In the genomic region with DNA sequence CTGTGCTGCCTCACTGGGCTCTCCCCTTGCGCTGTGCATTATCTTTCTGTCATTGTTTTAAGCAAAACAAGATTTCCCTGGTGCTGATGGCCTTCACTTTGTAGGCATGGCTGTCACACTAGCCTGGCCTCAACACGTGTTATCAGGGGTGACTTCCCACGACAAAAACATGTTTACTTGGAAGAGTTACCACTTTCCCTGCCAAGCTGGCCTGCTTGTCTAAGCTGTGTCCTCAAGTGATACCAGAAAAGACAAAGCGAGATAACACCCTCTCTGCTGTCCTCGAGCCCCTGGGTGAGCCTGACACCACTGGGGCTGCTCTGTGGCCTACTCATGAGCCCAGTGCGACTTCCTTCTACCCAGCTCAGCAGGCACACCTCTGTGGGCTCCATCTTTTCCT, we compare ENCODE assay signal across 15 mouse cellular contexts.
DNase-seq lines count a peak whose midpoint lies in the region; ATAC-seq and TF ChIP-seq lines count a peak whose summit lies in the region.
"Had no signal": no experiment of that assay in that cellular context is flagged by ENCODE, and none has a peak within 500 bp of the region (broad histone marks: within the 10 kb centered on the region; RNA-seq: fewer than 3 reads in every experiment).

No protein-coding gene starts in this region.

- DNase-seq in ovary, postnatal 36 days (ENCODE audit: low spot score) = peak; percentile 66
- DNase-seq in ovary, postnatal 14 days (ENCODE audit: low spot score) = no peak
- DNase-seq in heart, adult 2 months = peak in 1 of 2 experiments; percentile 64
- peak; percentile 25 for DNase-seq in heart, postnatal 4 days
- no peak for DNase-seq in left cerebral cortex, adult 18-20 months (ENCODE audit: low spot score in 2 of 2)
- DNase-seq in embryo, embryonic 11 days = no peak
- DNase-seq: adrenal gland, postnatal 25 days; cerebellum, adult 2 months; gastrocnemius, postnatal 14 days; thymus, postnatal 14 days had no signal

- peaks cover 10% of the 10 kb centered on the region for H3K4me1 ChIP-seq in heart, adult 2 months (ENCODE audit: control insufficient read depth, insufficient read depth, low read length)
- no peaks in the 10 kb centered on the region for H3K4me1 ChIP-seq in kidney, embryonic 15.5 days
- H3K4me1 ChIP-seq: embryonic facial prominence, embryonic 12.5 days; midbrain, embryonic 13.5 days had no signal

- intact Hi-C loops in heart, adult 2 months (cut with DNase I) = no loop called here

- H3K9me3 ChIP-seq in kidney, embryonic 15.5 days (replicated peaks) = no peaks in the 10 kb centered on the region
- H3K9me3 ChIP-seq: embryonic facial prominence, embryonic 12.5 days; midbrain, embryonic 13.5 days had no signal

- no peak for TF ChIP-seq POLR2A in heart, adult 2 months (IDR thresholded peaks at IDR 0.05; ENCODE audit: insufficient read depth, low read depth, low read length)

- H3K36me3 ChIP-seq in heart, adult 2 months (ENCODE audit: control insufficient read depth, insufficient read depth, low read length) = peaks cover 30% of the 10 kb centered on the region
- peaks cover 82% of the 10 kb centered on the region for H3K36me3 ChIP-seq in kidney, embryonic 15.5 days

- H3K27me3 ChIP-seq in heart, adult 2 months (ENCODE audit: control insufficient read depth, insufficient read depth, low read length) = no peaks in the 10 kb centered on the region
- no peaks in the 10 kb centered on the region for H3K27me3 ChIP-seq in kidney, embryonic 15.5 days
- H3K27me3 ChIP-seq: embryonic facial prominence, embryonic 12.5 days; midbrain, embryonic 13.5 days had no signal

- WGBS in heart, adult 2 months = 29% methylated on average over 6 of the region's 6 CpGs
- 84% methylated on average over 6 of the region's 6 CpGs for WGBS in kidney, embryonic 15.5 days

- H3K9ac ChIP-seq in heart, adult 2 months (ENCODE audit: low read depth, low read length) = no peak overlapping the region
- H3K9ac ChIP-seq in kidney, embryonic 15.5 days = no peak overlapping the region
- H3K9ac ChIP-seq: embryonic facial prominence, embryonic 12.5 days; midbrain, embryonic 13.5 days had no signal

- TF ChIP-seq CTCF in heart, adult 2 months (IDR thresholded peaks at IDR 0.05) = no peak

- no peaks in the 10 kb centered on the region for H3K79me2 ChIP-seq in heart, adult 2 months (replicated peaks; ENCODE audit: control insufficient read depth, insufficient read depth, low read length)

- no peak overlapping the region for H3K4me3 ChIP-seq in heart, adult 2 months
- no peak overlapping the region for H3K4me3 ChIP-seq in kidney, embryonic 15.5 days (replicated peaks)
- H3K4me3 ChIP-seq: embryonic facial prominence, embryonic 12.5 days; midbrain, embryonic 13.5 days had no signal

- no peak overlapping the region for H3K4me2 ChIP-seq in kidney, embryonic 15.5 days
- H3K4me2 ChIP-seq: embryonic facial prominence, embryonic 12.5 days; midbrain, embryonic 13.5 days had no signal

- TF ChIP-seq EP300 in heart, adult 2 months (IDR thresholded peaks at IDR 0.05; ENCODE audit: insufficient read depth, low read depth, low read length) = peak; percentile 84

- H3K27ac ChIP-seq in heart, adult 2 months = peak overlapping the region; percentile 57
- H3K27ac ChIP-seq in kidney, embryonic 15.5 days = no peak overlapping the region
- H3K27ac ChIP-seq: embryonic facial prominence, embryonic 12.5 days; midbrain, embryonic 13.5 days had no signal

- peak; percentile 94 for ATAC-seq in megakaryocyte-erythroid progenitor cell, adult 5-6 weeks (replicated peaks; ENCODE audit: low FRiP score, low TSS enrichment, poor library complexity, severe bottlenecking)
- ATAC-seq in kidney, embryonic 15.5 days (replicated peaks; ENCODE audit: low FRiP score) = no peak
- ATAC-seq: forebrain, embryonic 14.5 days; midbrain, embryonic 13.5 days had no signal

Comparison
In these comparisons a context has a peak if more than half of its experiments do, and no peak if none do; other contexts are left out.
1. DNase-seq: peak in ovary, postnatal 36 days (single experiment) and heart, postnatal 4 days (single experiment); none in ovary, postnatal 14 days (single experiment), left cerebral cortex, adult 18-20 months (0 of 2) and embryo, embryonic 11 days (single experiment).